Mouse (Mus musculus) natural killer cell, adult 2 months (primary cell): Measurements from ENCODE around the gene Nmral1.
"Not testable (repeated sequence)": the region's sequence is repeated elsewhere in the genome, so short reads cannot be mapped to it uniquely, and the experiment has no call there.

Experiments
- DNase-seq, 2 experiments: peaks; one replicate each; pipeline ENCODE4 v3.0.0; 2022; ENCODE audit warnings: low spot score in 2 of 2

The Nmral1 gene

DNA sequence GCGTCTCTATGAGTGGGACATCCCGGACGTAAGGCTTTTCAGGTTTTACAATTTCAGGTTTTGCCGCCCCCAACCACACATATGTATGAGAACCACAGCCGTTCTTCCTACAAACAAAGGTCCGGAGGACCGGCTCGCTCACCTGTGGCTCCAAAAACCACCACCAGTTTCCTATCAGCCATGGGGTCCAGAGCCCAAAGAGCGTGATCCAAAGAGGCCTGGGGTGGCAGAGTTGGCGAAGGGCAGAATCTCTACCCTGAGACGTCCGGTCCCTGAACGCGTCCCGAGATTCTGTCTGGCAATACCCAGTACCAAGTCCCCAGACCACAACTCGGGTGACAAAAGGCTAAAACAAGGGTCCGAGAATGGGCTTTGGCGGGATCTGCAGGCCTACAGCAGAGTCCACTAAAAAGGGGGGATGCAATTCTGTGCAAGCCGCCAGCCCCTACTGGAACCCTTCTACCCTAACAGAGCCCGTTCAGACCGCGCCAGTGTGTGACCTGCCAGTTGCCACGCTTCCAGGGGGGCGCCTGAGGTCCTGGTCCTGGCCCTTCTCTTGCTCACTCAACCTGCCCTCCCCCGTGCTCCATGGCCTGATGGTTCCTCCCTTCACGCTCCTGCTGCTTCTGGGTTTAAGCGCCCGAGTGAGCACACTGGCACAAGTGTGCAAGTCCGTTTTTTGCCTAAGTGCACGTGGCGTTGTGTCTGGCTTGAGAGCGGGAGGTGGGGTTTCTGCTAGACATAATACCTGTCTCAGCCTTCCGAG lies at the start of gene Nmral1:
Gene Nmral1 (minus strand): TSS at position 604 of the 766 bp plus-strand sequence.
- peak; percentile 18 to 47 for DNase-seq

DNA sequence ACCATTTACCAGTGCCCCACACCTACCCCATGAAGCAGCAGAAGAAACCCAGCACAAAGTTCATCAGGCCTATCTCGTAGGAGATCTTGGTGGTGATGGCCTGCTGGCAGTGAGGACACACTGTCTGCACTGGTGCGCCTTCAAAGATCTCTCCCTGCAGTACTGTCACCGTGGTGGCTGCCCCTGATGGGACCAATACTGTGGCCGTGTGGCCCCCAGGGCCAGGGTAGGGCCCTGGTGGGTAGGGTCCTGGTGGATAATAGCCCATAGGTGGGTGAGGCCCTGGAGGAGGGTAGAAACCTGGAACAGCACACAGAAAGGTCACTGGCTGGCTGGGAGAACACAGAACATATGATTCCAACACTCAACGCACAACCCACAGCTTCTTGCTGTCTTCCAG lies 49.6 kb upstream of the Nmral1 start:
- no peak for DNase-seq

DNA sequence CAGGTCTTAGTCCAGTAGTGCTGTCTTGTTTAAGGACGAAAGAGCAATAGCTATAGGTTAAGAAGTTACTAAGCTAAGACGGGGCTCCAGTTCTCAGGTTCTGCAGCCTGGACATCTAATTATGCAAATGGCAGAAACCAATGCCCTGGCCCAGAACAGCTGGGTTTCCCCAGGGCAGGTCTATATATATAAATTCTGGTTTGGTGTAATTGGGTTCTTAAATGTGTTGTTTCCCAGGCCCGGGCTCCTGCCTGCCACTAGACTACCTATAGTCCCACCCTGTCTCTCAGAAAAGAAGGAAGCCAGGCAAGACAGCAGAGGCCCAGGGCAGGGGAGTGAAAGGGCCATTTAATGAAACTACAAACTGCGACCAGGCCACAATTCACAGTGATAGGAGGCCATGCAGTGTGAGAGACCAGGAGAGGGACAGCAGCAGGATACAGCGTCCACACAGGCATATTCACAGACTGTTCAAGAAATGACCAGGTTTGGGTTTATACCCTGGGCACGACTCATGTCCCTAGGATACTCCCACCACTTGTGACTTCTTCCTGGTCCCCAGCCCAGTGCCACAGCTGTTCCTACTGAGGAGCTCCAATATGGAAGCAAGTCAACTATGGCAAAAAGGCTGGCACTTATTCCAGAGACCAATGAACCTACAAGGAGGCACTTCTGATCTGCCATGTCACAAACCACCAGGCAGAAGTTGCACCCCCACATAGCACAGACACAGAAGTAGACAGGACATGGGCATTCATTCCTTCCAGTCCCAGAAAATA lies 48.0 kb upstream of the Nmral1 start:
- DNase-seq: no peak

DNA sequence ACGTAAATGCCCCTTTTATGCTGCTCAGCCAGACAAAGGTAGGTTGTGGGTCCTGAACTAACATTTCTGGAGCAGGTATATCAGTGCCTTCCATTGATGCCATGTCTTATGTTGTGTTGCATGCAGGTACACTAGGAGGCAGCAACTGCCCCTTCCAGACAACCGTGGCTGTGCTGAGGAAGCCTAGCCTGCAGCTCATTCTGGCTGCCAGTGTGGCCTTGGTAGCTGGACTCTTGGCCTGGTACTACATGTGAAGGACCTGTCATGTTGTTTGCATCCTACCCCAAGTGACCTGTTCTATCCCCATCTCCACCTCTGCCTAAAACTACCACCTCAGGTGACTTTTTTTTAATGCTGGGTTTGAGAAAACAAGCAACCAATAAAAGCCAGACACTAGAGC lies 46.7 kb upstream of the Nmral1 start:
- DNase-seq: no peak

DNA sequence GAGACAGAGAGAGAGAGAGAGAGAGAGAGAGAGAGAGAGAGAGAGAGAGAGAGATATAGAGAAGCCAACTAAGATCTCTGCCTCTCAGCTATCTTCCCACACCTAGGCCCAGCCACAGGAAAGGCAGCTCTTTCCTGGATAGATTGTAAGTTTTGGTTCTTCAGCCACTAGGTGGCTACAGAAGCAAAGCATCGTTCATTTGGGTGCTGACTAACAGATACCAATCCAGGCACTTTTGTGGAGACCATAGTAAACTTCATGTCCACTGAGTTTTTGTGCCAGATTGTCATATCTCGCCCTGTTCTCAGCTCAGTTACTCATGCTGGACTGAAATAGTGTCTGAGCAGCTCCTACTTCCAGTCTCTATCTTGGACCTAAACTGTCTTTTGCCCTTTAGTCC lies 44.1 kb upstream of the Nmral1 start:
- DNase-seq: no peak

DNA sequence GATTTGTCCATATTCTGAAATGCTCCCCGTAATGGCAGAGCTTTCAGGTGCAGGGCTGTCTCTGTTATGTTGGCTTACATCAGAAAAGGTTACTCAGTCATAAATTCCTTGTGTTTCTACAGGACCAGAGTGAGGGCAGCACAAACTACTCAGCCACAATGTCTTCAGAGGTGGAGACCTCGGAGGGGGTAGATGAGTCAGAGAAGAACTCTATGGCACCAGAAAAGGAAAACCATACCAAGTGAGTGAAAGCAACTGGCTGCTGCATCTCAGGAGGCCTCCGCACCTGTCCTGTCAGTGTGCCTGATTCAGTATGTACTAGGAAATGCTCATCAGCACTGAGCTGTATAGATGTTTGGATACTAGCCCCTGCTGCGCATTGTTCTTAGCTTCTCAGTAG lies 43.3 kb upstream of the Nmral1 start:
- no peak for DNase-seq

DNA sequence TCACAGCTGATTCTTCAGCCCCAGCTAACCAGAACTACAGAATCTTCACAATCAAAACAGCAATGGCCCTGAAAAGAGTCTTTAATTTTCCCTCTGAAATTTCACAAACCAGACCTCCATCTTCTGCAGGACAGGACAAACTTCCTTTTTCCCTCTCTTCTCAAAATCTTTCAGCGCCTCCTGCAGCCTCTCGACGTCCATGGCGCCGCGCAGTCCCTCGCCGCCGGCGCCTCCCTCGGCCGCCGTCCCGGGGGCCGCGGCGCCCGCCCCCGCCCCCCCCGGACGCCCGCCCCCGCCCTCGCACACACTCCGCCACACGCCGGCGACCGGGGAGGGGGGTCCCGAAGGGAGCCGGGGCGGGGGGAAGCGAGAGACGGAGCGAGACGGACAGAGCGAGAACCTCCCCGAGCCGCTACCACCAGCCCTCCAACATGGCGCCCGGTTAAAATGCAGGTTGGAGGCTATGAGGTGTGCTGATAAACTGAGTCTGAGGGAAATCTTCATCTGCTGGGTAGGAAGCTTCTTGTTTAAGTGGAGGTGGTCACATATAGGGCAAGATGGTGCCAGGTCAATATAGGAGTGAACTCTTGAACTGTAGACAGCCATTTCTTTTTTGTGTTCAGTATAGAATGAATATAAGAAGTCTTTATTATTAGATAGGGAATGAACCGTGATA lies 37.6 kb upstream of the Nmral1 start:
- not testable (repeated sequence) for DNase-seq

DNA sequence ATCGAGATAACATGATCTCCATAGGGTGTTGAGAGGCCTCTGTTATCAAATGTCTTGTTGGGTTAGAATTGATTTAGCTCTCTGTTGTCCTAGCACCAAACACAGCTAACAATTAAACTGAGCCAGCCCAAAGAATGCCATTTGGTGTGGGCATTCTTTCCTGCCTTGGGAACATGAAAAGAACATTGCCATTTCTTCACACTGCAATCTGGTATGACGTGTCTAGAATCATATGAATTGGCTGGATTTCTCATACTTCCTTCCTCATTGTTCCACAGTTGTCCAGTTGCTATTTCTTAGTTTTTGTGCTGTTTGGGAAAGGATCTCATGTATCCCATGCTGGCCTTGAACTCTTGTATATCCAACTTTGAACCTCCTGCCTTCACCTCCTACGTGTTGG lies 34.9 kb upstream of the Nmral1 start:
- DNase-seq: no peak

DNA sequence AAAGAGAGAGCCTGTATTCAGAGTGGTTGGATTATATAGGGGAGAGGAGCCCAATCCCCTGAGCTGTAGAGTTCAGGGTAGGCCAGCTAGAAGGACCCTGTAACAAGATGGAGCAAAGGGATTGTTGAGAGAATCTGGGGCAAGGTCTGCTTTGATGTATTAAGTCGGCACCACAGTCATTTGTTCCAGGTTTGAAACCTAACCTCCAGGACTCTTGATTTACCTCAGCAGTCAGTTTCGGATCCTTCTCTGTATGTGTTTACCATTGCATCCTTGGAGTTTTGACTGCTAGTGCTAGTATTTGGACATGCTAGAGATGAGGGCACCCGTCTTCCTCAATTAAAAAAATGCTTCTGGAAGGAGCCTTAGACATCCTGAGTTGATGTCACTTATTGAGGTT lies 33.0 kb upstream of the Nmral1 start:
- no peak for DNase-seq

DNA sequence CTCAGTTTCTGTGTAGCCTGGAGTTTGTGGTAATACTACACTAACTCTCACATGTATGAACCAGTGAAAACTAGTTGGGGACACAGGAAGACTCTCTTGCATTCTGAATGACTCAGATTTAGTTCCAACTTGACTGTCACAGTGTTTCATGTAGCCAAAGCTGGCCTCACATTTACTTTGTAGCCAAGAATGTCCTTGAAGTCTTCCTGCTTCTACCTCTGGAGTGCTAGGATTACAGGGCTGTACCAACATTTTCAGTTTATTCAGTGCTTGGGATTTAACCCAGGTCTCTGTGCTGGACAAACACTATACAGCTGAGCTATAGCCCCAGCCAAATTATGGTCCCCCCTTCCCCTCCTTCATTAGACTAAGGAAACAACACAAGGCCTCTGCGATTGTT lies 23.0 kb upstream of the Nmral1 start:
- DNase-seq: no peak

DNA sequence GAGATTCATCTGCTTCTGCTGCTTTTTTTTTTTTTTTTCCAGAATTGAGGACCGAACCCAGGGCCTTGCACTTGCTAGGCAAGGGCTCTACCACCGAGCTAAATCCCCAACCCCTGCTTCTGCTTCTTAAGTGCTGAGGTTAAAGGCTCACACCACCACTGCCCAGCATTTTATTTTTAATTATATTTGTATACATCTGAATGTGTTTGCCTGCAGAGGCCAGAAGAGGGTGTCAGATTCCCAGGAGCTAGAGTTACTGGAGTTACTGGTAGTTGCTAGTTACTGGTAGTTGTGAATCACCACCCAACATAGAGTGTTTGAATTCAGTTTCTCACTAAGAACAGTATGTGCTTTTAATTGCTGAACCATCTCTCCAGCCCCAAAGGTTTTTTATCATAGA lies 20.8 kb upstream of the Nmral1 start:
- DNase-seq: no peak

DNA sequence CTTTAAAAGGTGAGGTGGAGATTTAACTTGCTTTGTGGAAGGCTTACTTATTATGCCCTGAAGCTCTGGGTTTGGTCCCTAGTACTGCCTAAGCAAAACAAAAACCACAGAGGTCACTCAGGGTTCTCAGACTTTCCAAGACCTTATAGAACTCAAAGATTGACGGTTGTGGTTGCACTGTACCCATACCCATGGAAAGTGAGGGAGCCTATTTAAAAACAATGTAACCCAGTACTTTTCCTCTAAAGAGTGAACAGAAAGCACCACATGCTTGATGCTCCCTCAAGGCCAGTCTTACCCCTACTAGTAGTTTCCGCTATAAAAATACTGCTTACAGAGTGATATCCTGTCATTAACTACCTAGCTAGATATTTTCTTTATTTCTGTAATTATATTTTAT lies 17.1 kb upstream of the Nmral1 start:
- DNase-seq: no peak

DNA sequence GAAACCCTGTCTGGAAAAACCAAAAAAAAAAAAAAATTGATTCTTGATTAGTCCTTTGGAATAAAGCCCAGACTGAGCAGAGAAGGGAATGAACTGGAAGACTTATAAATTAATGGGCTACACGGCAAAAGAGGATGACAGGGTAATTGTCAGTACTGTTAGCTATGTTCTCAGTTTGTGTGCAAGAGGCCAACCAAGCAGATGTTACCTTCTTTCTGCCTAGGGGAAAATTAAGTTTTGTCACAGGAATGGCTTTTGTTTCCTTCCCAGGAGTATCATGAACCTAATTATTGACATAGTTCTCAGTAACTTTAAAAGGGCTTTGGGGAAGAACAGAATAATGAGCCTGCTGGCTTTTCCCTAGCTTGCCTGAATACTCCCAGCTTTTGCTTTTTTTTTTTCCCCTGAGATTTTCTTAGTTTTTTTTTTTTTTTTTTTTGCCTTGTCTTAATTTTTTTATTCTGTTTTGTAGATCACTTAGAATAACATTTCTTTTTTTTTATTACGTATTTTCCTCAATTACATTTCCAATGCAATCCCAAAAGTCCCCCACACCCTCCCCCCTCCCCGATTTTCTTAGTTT lies 11.7 kb upstream of the Nmral1 start:
- DNase-seq: no peak

DNA sequence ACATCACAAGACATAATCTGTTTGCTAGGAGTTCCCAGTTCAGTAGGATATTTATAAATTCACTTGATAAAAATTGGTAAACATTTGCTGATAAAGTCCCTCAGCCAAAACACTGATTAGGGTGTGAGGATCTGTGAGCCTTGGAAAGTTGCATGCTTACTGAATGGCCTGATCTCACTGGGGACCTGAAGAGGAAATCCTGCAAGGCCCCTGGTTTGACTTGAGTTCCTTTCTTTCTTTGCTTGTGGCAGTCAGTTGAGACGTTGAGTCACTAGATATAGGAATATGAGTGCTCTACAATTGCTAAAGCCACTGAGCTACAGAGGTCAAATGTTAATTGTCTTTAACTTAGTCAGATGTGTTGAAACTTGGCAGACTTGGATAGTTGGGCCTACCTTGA lies 8.8 kb upstream of the Nmral1 start:
- no peak for DNase-seq

DNA sequence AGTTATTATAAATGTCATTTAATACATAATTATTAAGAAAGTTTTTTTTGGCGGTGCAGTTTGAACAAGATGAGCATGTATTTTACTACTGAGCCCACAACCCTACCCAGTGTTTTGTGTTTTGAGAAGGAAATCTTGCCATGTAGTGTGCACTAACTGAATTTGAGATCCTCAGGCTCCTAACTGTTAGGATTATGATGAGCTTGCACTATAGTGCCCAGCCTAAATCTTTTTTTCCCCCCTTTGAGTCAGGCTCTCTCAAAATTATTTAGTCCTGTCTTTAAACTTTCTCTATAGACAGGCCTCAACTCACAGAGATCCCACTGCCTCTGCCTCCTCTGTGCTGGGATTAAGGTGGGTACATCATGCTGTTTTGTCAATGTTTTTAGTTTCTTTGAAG lies 8.4 kb upstream of the Nmral1 start:
- DNase-seq: no peak

DNA sequence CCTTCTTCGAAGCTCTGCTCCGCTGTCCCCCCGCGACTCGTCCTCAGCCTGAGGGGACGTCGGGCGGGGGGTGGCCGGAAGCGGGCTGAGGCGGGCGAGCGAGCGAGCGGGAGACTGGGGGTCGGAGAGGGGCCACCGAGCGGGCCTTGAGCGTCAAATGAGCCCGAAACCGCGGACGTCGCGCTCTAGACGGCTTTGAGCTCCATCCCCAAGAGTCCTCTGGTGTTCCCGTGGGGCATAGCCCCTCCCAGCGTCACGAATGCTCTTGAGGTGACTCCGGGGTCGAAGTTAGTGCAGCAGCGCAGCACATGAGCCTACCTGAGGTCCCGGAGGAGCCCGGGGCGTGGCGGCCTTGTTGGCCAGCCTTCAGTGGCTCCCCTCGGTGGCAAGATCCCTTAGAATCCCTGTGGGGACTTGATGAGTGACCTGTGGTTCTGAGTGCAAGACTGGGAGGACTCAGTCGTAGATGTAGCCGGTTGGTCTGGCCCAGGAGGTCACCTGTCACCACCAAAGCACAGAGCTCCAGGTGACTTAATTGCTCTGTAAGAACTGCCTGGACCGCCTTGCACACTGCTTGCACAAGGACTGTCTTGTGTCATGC lies 7.5 kb upstream of the Nmral1 start:
- DNase-seq: peak in 1 of 2 experiments; percentile 19

DNA sequence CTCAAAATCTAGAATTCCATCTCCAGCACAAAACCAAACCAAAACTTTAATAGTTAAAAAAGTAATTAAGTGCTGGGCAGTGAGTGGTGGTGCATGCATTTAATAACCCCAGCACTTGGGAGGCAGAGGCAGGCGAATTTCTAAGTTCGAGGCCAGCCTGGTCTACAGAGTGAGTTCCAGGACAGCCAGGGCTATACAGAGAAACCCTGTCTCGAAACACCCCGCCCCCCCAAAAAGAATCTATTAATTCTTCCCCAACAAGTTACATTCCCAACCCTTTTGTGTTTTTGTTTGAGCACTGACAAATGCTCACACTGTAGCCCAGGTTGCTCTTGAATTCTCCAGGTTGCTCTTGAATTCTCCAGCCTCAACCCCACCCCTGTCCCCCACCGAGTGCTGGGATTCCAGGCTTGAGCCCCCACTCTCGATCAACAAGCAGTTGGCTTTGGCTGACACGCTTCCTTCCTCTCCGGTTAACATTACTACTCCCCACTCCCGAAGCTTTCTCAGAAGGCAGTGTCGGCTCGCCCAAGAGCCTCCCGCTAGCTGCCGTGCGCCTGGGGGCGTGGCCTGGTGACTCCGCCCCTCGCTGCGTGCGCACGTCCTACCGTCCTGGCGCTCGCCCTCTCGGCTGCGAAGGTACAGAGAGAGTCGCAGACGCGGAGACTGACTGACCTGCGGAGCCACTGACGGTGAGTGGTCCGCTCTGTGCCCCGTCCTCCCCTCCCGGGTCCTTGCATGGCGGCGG lies 6.8 kb upstream of the Nmral1 start, which contains the start of gene Hmox2:
Gene Hmox2 (plus strand): TSS at position 582 of the 748 bp plus-strand sequence.
- peak; percentile 90 to 91 for DNase-seq

DNA sequence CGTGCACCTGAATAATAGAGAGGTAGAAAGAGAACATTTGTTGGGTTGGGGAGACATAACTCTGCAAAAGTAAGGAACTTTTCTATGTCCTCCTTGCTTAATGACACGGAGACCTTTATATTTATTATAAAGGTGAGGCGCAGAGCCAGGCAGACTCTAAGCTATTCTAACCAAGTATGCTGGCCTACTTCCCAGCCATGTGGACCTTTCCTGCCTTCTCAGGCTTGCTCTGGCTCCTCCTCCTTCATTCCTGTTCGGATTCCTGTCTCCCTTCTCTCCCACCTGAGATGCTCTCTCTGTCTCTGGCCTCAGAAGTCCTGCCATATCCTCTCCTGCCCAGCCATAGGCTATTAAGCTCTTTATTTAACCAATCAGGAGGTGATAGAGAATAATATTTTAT lies 6.1 kb upstream of the Nmral1 start:
- no peak for DNase-seq

DNA sequence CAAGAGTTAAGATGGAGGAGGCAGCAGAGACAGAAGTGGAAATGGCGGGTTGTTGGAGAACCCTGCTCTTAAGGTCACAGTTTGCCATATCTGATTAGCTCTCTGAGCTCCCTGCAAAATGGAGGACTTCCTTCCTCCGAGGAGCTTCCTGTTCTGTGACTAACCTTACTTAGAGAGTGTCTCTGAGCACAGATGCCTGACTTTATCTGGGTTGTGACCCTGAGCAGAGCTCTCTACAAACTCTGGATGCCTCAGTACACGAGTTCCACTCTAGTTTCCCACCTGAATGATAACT lies 3.7 kb upstream of the Nmral1 start:
- no peak for DNase-seq

DNA sequence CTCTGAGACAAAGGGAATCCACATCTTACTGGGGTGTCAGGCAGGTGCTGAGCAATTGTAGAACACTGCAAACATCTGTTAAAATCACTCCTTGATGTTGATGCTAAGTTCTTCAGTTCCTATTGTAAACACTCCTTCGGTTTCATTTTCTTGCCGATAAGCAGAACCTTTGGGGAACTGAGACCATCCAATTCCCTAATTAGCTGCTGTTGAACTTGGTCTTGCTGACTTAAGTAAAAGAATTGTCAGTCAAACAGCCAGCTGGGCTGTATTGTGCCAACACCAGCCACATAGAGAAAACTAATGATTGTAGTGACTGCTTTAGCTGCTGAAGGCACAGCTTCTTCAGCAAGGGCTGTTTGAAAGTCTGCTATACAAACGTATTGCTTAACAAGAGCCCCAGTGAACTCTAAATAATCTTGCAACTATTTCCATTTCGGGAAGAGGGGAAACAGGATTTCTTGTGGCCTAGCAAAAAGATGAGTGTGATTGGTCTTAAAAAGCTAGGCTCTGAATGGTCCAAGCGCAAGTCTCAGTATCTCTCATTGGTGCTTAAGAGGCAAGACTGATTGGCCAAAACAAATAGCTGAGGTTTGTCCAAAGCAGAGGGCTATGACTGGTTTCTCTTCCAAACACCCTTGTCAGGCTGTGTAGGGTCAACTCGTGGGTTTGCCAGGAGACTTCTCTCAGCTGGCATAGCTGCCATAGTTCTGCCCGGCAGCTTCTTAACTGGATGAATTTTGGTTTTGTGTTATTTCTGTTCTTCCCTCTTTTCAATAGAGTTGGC lies 3.2 kb upstream of the Nmral1 start:
- DNase-seq: no peak

DNA sequence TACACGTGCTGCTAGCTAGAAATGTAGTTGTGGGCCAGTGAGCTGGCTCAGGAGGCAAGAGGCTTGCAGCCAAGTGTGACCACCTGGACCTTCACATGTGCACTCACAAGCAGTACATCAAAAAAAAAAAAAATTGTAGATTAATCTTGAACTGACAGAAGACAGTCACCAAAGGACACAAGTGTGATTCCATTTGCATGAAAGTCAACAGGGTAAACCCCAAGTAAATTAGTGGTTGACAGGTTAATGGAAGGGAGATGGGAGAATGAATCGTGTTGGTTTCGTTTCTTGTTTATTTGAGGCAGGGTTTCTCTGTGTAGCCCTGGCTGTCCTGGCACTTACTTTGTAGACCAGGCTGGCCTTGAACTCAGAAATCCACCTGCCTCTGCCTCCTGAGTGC lies 1.3 kb downstream of the Nmral1 start:
- no peak for DNase-seq
